Mouse (Mus musculus): ENCODE data around the gene Tnk1. TPM values are rescaled to one million over a fixed set of nuclear protein-coding genes. Genes with fewer than 3 reads are reported as not detected.
A peak's percentile ranks its signal among the peaks of the same experiment; 100 is the strongest.
"Not testable (repeated sequence)": the region's sequence is repeated elsewhere in the genome, so short reads cannot be mapped to it uniquely, and the experiment has no call there.

Tnk1 gene
- polyA plus RNA-seq, 1 experiment from 2014 or later = 0.69 TPM

- Histone ChIP-seq H3K4me1 (ENCODE audit: insufficient read depth) (peaks cover 10% of the 10 kb centered on the region), H3K27ac (ENCODE audit: low read depth) (no peak overlapping the region), H3K4me3 (ENCODE audit: low read depth, low read length) (no peak overlapping the region), H3K36me3 (replicated peaks; ENCODE audit: insufficient read depth, low read length) (no peaks in the 10 kb centered on the region), H3K4me2 (ENCODE audit: low read depth, low read length) (no peak overlapping the region), H3K9me3 (ENCODE audit: low read length) (no peaks in the 10 kb centered on the region), H3K27me3 (ENCODE audit: insufficient read depth, low read length) (no peaks in the 10 kb centered on the region), H3K9ac (replicated peaks) (no peak overlapping the region)
- TF ChIP-seq EP300 (IDR thresholded peaks at IDR 0.05; ENCODE audit: low read depth) (no peak), CTCF (IDR thresholded peaks at IDR 0.05; ENCODE audit: low read depth) (no peak)
- ATAC-seq (no peak), DNase-seq (no peak)
- WGBS (ENCODE audit: insufficient replicate concordance) = 43% methylated on average over 9 of the region's 9 CpGs
Measured at GRCm38 (mm10) chr11:69867335-69867734, 8.8 kb upstream of the Tnk1 start.

- H3K4me3 ChIP-seq (ENCODE audit: low read depth, low read length) = no peak overlapping the region
- H3K4me1 ChIP-seq (ENCODE audit: insufficient read depth) = peaks cover 10% of the 10 kb centered on the region
- H3K9ac ChIP-seq (replicated peaks) = no peak overlapping the region
- DNase-seq (no peak), ATAC-seq (no peak)
- H3K36me3 ChIP-seq (replicated peaks; ENCODE audit: insufficient read depth, low read length) = no peaks in the 10 kb centered on the region
- H3K27ac ChIP-seq (ENCODE audit: low read depth) = no peak overlapping the region
- no peaks in the 10 kb centered on the region for H3K9me3 ChIP-seq (ENCODE audit: low read length)
- TF ChIP-seq EP300 (IDR thresholded peaks at IDR 0.05; ENCODE audit: low read depth) = no peak
- TF ChIP-seq CTCF (IDR thresholded peaks at IDR 0.05; ENCODE audit: low read depth) = no peak
- 88% methylated on average over 9 of the region's 9 CpGs for WGBS (ENCODE audit: insufficient replicate concordance)
- H3K27me3 ChIP-seq (ENCODE audit: insufficient read depth, low read length) = no peaks in the 10 kb centered on the region
- H3K4me2 ChIP-seq (ENCODE audit: low read depth, low read length) = no peak overlapping the region
Measured at GRCm38 (mm10) chr11:69865561-69865960, 7.0 kb upstream of the Tnk1 start.

- 36% methylated on average over 8 of the region's 8 CpGs for WGBS (ENCODE audit: insufficient replicate concordance)
- Histone ChIP-seq H3K4me3 (ENCODE audit: low read depth, low read length) (no peak overlapping the region), H3K36me3 (replicated peaks; ENCODE audit: insufficient read depth, low read length) (no peaks in the 10 kb centered on the region), H3K4me1 (ENCODE audit: insufficient read depth) (peaks cover 10% of the 10 kb centered on the region), H3K9me3 (ENCODE audit: low read length) (no peaks in the 10 kb centered on the region), H3K4me2 (ENCODE audit: low read depth, low read length) (0 out of 2 replicates have a peak overlapping the region, but pooled peaks have one; percentile 7), H3K9ac (replicated peaks) (0 out of 2 replicates have a peak overlapping the region, but pooled peaks have one; percentile 21), H3K27ac (ENCODE audit: low read depth) (no peak overlapping the region), H3K27me3 (ENCODE audit: insufficient read depth, low read length) (no peaks in the 10 kb centered on the region)
- no peak for ATAC-seq
- TF ChIP-seq CTCF (IDR thresholded peaks at IDR 0.05; ENCODE audit: low read depth) (no peak), EP300 (IDR thresholded peaks at IDR 0.05; ENCODE audit: low read depth) (no peak)
- DNase-seq = no peak
Measured at GRCm38 (mm10) chr11:69864138-69864860, 5.8 kb upstream of the Tnk1 start.

GRCm38 (mm10) chr11:69863729-69864128 lies 5.2 kb upstream of the Tnk1 start:
- WGBS (ENCODE audit: insufficient replicate concordance) = 67% methylated on average over 3 of the region's 3 CpGs
- H3K4me2 ChIP-seq (ENCODE audit: low read depth, low read length); H3K4me3 ChIP-seq (ENCODE audit: low read depth, low read length); H3K36me3 ChIP-seq (replicated peaks; ENCODE audit: insufficient read depth, low read length); DNase-seq; H3K27me3 ChIP-seq (ENCODE audit: insufficient read depth, low read length); H3K9ac ChIP-seq (replicated peaks); ATAC-seq; H3K9me3 ChIP-seq (ENCODE audit: low read length); H3K27ac ChIP-seq (ENCODE audit: low read depth): not testable (repeated sequence)
- H3K4me1 ChIP-seq (ENCODE audit: insufficient read depth) = peaks cover 10% of the 10 kb centered on the region

- Histone ChIP-seq H3K27ac (ENCODE audit: low read depth) (peak overlapping the region; percentile 84; the same call in 1 of the 2 replicates), H3K9me3 (ENCODE audit: low read length) (no peaks in the 10 kb centered on the region), H3K9ac (replicated peaks) (no peak overlapping the region; the same call in 1 of the 2 replicates), H3K4me2 (ENCODE audit: low read depth, low read length) (peak overlapping the region; percentile 45), H3K36me3 (replicated peaks; ENCODE audit: insufficient read depth, low read length) (peaks cover 19% of the 10 kb centered on the region), H3K4me1 (ENCODE audit: insufficient read depth) (peaks cover 49% of the 10 kb centered on the region), H3K4me3 (ENCODE audit: low read depth, low read length) (no peak overlapping the region), H3K27me3 (ENCODE audit: insufficient read depth, low read length) (peaks cover 5% of the 10 kb centered on the region; the same call in 1 of the 2 replicates)
- peak; percentile 71 for DNase-seq
- WGBS (ENCODE audit: insufficient replicate concordance) = 34% methylated on average over 16 of the region's 16 CpGs
- ATAC-seq = peak; percentile 17; the same call in 1 of the 2 replicates
- no peak for TF ChIP-seq EP300 (IDR thresholded peaks at IDR 0.05; ENCODE audit: low read depth)
- peak; percentile 83 for TF ChIP-seq CTCF (IDR thresholded peaks at IDR 0.05; ENCODE audit: low read depth)
Measured at GRCm38 (mm10) chr11:69855347-69855746, 3.2 kb downstream of the Tnk1 start.

- 62% methylated on average over 10 of the region's 10 CpGs for WGBS (ENCODE audit: insufficient replicate concordance)
- ATAC-seq = no peak
- H3K4me3 ChIP-seq (ENCODE audit: low read depth, low read length) = no peak overlapping the region
- peaks cover 56% of the 10 kb centered on the region for H3K4me1 ChIP-seq (ENCODE audit: insufficient read depth)
- peaks cover 25% of the 10 kb centered on the region for H3K36me3 ChIP-seq (replicated peaks; ENCODE audit: insufficient read depth, low read length)
- peak; percentile 17 for DNase-seq
- peaks cover 5% of the 10 kb centered on the region; the same call in 1 of the 2 replicates for H3K27me3 ChIP-seq (ENCODE audit: insufficient read depth, low read length)
- peak overlapping the region; percentile 45 for H3K4me2 ChIP-seq (ENCODE audit: low read depth, low read length)
- peak overlapping the region; percentile 84 for H3K27ac ChIP-seq (ENCODE audit: low read depth)
- TF ChIP-seq EP300 (IDR thresholded peaks at IDR 0.05; ENCODE audit: low read depth) = no peak
- no peak for TF ChIP-seq CTCF (IDR thresholded peaks at IDR 0.05; ENCODE audit: low read depth)
- H3K9ac ChIP-seq (replicated peaks) = no peak overlapping the region
- H3K9me3 ChIP-seq (ENCODE audit: low read length) = no peaks in the 10 kb centered on the region
Measured at GRCm38 (mm10) chr11:69854680-69855079, 3.9 kb downstream of the Tnk1 start.

Data from liver, postnatal 0 days (tissue).